Mouse (Mus musculus): Measurements from ENCODE around the gene Gpsm1.
A peak's percentile ranks its signal among the peaks of the same experiment; 100 is the strongest.

The Gpsm1 gene

GRCm38 (mm10) chr2:26312812-26313211, 2.5 kb upstream of the Gpsm1 start:
- no peak for DNase-seq (ENCODE audit: low spot score in 2 of 2)

GRCm38 (mm10) chr2:26313394-26313793, 1.9 kb upstream of the Gpsm1 start:
- DNase-seq (ENCODE audit: low spot score in 2 of 2), result no peak

- DNase-seq (ENCODE audit: low spot score in 2 of 2), result no peak
Measured at GRCm38 (mm10) chr2:26314281-26315071, 839 bp upstream of the Gpsm1 start.

GRCm38 (mm10) chr2:26315925-26316311, 603 bp downstream of the Gpsm1 start:
- no peak for DNase-seq (ENCODE audit: low spot score in 2 of 2)

GRCm38 (mm10) chr2:26316576-26317246, 1.4 kb downstream of the Gpsm1 start:
- DNase-seq (ENCODE audit: low spot score in 2 of 2), result no peak

GRCm38 (mm10) chr2:26317371-26317770, 2.1 kb downstream of the Gpsm1 start:
- DNase-seq (ENCODE audit: low spot score in 2 of 2), result no peak

GRCm38 (mm10) chr2:26317991-26318672, 2.8 kb downstream of the Gpsm1 start:
- no peak for DNase-seq (ENCODE audit: low spot score in 2 of 2)

- no peak for DNase-seq (ENCODE audit: low spot score in 2 of 2)
Measured at GRCm38 (mm10) chr2:26319109-26319508, 3.8 kb downstream of the Gpsm1 start.

- DNase-seq (ENCODE audit: low spot score in 2 of 2), result no peak
Measured at GRCm38 (mm10) chr2:26319519-26320244, 4.4 kb downstream of the Gpsm1 start.

- no peak for DNase-seq (ENCODE audit: low spot score in 2 of 2)
Measured at GRCm38 (mm10) chr2:26320245-26321185, 5.2 kb downstream of the Gpsm1 start.

- DNase-seq (ENCODE audit: low spot score in 2 of 2), result no peak
Measured at GRCm38 (mm10) chr2:26323589-26324325, 8.4 kb downstream of the Gpsm1 start.

- DNase-seq (ENCODE audit: low spot score in 2 of 2), result no peak
Measured at GRCm38 (mm10) chr2:26324917-26325316, 9.6 kb downstream of the Gpsm1 start.

- DNase-seq (ENCODE audit: low spot score in 2 of 2), result peak; percentile 27 to 37
Measured at GRCm38 (mm10) chr2:26325386-26326181, 10.3 kb downstream of the Gpsm1 start.

- DNase-seq (ENCODE audit: low spot score in 2 of 2), result no peak
Measured at GRCm38 (mm10) chr2:26327852-26328251, 12.5 kb downstream of the Gpsm1 start.

- DNase-seq (ENCODE audit: low spot score in 2 of 2), result no peak
Measured at GRCm38 (mm10) chr2:26329402-26329801, 14.1 kb downstream of the Gpsm1 start.

- DNase-seq (ENCODE audit: low spot score in 2 of 2), result no peak
Measured at GRCm38 (mm10) chr2:26330056-26330468, 14.7 kb downstream of the Gpsm1 start.

- DNase-seq (ENCODE audit: low spot score in 2 of 2), result no peak
Measured at GRCm38 (mm10) chr2:26330702-26331101, 15.4 kb downstream of the Gpsm1 start.

GRCm38 (mm10) chr2:26338302-26339203, 23.2 kb downstream of the Gpsm1 start:
- DNase-seq (ENCODE audit: low spot score in 2 of 2), result no peak
